Mouse (Mus musculus) lung, postnatal 0 days (tissue): ENCODE data around the gene Slitrk1.

Experiments used
- CTCF ChIP-seq: IDR thresholded peaks from 2 replicates; pipeline ENCODE4 v1.5.1; 2016; ENCODE audit warnings: antibody characterized with exemption, mild to moderate bottlenecking
- EP300 ChIP-seq: IDR thresholded peaks from 2 replicates; pipeline ENCODE4 v1.6.1; 2016; ENCODE audit warnings: antibody characterized with exemption, mild to moderate bottlenecking, control low read depth

GRCm38 (mm10) chr14:108914336-108914735 lies 378 bp upstream of the Slitrk1 start:
- TF ChIP-seq CTCF = no peak
- no peak for TF ChIP-seq EP300
